Mouse (Mus musculus) CH12.LX (cell line): ENCODE data around the gene Hoxd13. TPM values are rescaled to one million over a fixed set of nuclear protein-coding genes. Genes with fewer than 3 reads are reported as not detected.

Source experiments
- DNase-seq: peaks from one replicate; pipeline ENCODE4 v3.0.0-alpha.2; 2013; ENCODE audit errors: extremely low read depth
- H3K27ac ChIP-seq: 2 replicates; pipeline ENCODE4 v1.5.1; 2012; ENCODE audit warnings: low read depth, mild to moderate bottlenecking, control low read depth, moderate library complexity; ENCODE audit not compliant: insufficient read depth
- H3K27me3 ChIP-seq: replicated peaks from 2 replicates; pipeline ENCODE3; 2012; ENCODE audit warnings: inconsistent platforms
- H3K36me3 ChIP-seq, 2 experiments: replicated peaks in 1 of 2; 2 replicates each; pipeline versions ENCODE3 to v1.6.1; 2012; ENCODE audit warnings: inconsistent platforms in 1 of 2, low read length in 1 of 2, mild to moderate bottlenecking in 1 of 2, mixed read lengths in 1 of 2, moderate library complexity in 1 of 2; ENCODE audit not compliant: control insufficient read depth in 1 of 2, insufficient read depth in 1 of 2
- H3K4me1 ChIP-seq, 2 experiments: 2 replicates each; pipeline ENCODE4 v1.6.1; 2012; ENCODE audit warnings: inconsistent platforms in 1 of 2, moderate library complexity in 1 of 2; ENCODE audit not compliant: insufficient read depth in 2 of 2, control insufficient read depth in 1 of 2
- H3K4me2 ChIP-seq: 2 replicates; pipeline ENCODE4 v1.6.1; 2012; ENCODE audit warnings: low read depth, mild to moderate bottlenecking, control low read depth; ENCODE audit not compliant: poor library complexity, insufficient read depth, severe bottlenecking
- H3K4me3 ChIP-seq, 3 experiments: fragments of 150-350 bp in 1 of 3; sonication (generic) in 1 of 3; replicated peaks in 1 of 3; 2 replicates each; pipeline versions ENCODE3 to v1.5.1; 2011 to 2012; ENCODE audit warnings: low read depth in 2 of 3, low read length in 2 of 3, mild to moderate bottlenecking in 2 of 3, moderate library complexity in 2 of 3, control low read depth in 1 of 3, improper control_type of control experiment in 1 of 3, inconsistent platforms in 1 of 3, mixed read lengths in 1 of 3; ENCODE audit not compliant: poor library complexity in 1 of 3
- H3K79me2 ChIP-seq: replicated peaks from 2 replicates; pipeline ENCODE4 v1.6.1; 2012; ENCODE audit warnings: mild to moderate bottlenecking, moderate library complexity; ENCODE audit not compliant: control insufficient read depth, poor library complexity, insufficient read depth, severe bottlenecking; ENCODE audit errors: extremely low read depth
- H3K9ac ChIP-seq: 2 replicates; pipeline ENCODE4 v1.6.1; 2012; ENCODE audit warnings: low read depth, mild to moderate bottlenecking, control low read depth, moderate library complexity; ENCODE audit not compliant: insufficient read depth
- H3K9me3 ChIP-seq: replicated peaks from 2 replicates; pipeline ENCODE3; 2012; ENCODE audit warnings: low read length, inconsistent platforms, mixed read lengths
- CHD1 ChIP-seq: IDR thresholded peaks from 2 replicates; pipeline ENCODE4 v1.6.1; 2012; ENCODE audit warnings: low read depth, low read length, improper control_type of control experiment, inconsistent platforms
- CHD2 ChIP-seq: IDR thresholded peaks from 2 replicates; pipeline ENCODE4 v1.6.1; 2011; ENCODE audit warnings: low read length, improper control_type of control experiment
- E2F4 ChIP-seq: IDR thresholded peaks from 2 replicates; pipeline ENCODE4 v1.6.1; 2011; ENCODE audit warnings: low read depth, low read length, improper control_type of control experiment; ENCODE audit not compliant: insufficient replicate concordance
- ELF1 ChIP-seq: IDR thresholded peaks from 2 replicates; pipeline ENCODE4 v1.6.1; 2014; ENCODE audit warnings: low read depth, mild to moderate bottlenecking, inconsistent platforms, low read length, improper control_type of control experiment
- ETS1 ChIP-seq: conservative IDR thresholded peaks from 2 replicates; pipeline ENCODE4 v1.6.1; 2012; ENCODE audit warnings: low read depth, mild to moderate bottlenecking, inconsistent platforms, low read length, improper control_type of control experiment, moderate library complexity
- GABPA ChIP-seq: IDR thresholded peaks from 2 replicates; pipeline ENCODE4 v1.6.1; 2012; ENCODE audit warnings: low read depth, low read length, improper control_type of control experiment, inconsistent platforms; ENCODE audit not compliant: insufficient replicate concordance
- HCFC1 ChIP-seq: IDR thresholded peaks from 2 replicates; pipeline ENCODE4 v1.6.1; 2012; ENCODE audit warnings: low read depth, mild to moderate bottlenecking, inconsistent platforms, low read length, improper control_type of control experiment
- IRF4 ChIP-seq: IDR thresholded peaks from 2 replicates; pipeline ENCODE4 v1.6.1; 2014; ENCODE audit warnings: low read depth, mild to moderate bottlenecking, inconsistent platforms, low read length, improper control_type of control experiment
- JUN ChIP-seq: IDR thresholded peaks from 2 replicates; pipeline ENCODE4 v1.6.1; 2011; ENCODE audit warnings: low read depth, mild to moderate bottlenecking, low read length, improper control_type of control experiment, moderate library complexity; ENCODE audit not compliant: insufficient read depth
- KAT2A ChIP-seq: IDR thresholded peaks from 2 replicates; pipeline ENCODE4 v1.6.1; 2012; ENCODE audit warnings: low read length, improper control_type of control experiment, inconsistent platforms; ENCODE audit not compliant: insufficient replicate concordance
- MAX ChIP-seq: IDR thresholded peaks from 2 replicates; pipeline ENCODE4 v1.6.1; 2011; ENCODE audit warnings: low read length, improper control_type of control experiment
- NELFE ChIP-seq: IDR thresholded peaks from 2 replicates; pipeline ENCODE4 v1.6.1; 2011; ENCODE audit warnings: low read depth, low read length, improper control_type of control experiment
- PAX5 ChIP-seq: IDR thresholded peaks from 2 replicates; pipeline ENCODE4 v1.6.1; 2012; ENCODE audit warnings: low read length, inconsistent platforms, mixed read lengths
- POLR2A ChIP-seq: IDR thresholded peaks from 2 replicates; pipeline ENCODE4 v1.6.1; 2011; ENCODE audit warnings: low read depth, mild to moderate bottlenecking, improper control_type of control experiment, low read length
- RAD21 ChIP-seq: IDR thresholded peaks from 2 replicates; pipeline ENCODE4 v1.6.1; 2011; ENCODE audit warnings: low read depth, mild to moderate bottlenecking, low read length, improper control_type of control experiment, moderate library complexity
- SMC3 ChIP-seq: IDR thresholded peaks from 2 replicates; pipeline ENCODE4 v1.6.1; 2011; ENCODE audit warnings: low read depth, low read length, improper control_type of control experiment
- UBTF ChIP-seq: IDR thresholded peaks from 2 replicates; pipeline ENCODE4 v1.6.1; 2012; ENCODE audit warnings: low read depth, mild to moderate bottlenecking, inconsistent platforms, low read length, improper control_type of control experiment, moderate library complexity
- USF1 ChIP-seq: IDR thresholded peaks from 2 replicates; pipeline ENCODE4 v1.6.1; 2014; ENCODE audit warnings: low read depth, mild to moderate bottlenecking, inconsistent platforms, low read length, improper control_type of control experiment
- USF2 ChIP-seq: conservative IDR thresholded peaks from 2 replicates; pipeline ENCODE4 v1.6.1; 2011; ENCODE audit warnings: low read depth, low read length, improper control_type of control experiment
- ZC3H11A ChIP-seq: IDR thresholded peaks from 2 replicates; pipeline ENCODE4 v1.6.1; 2012; ENCODE audit warnings: low read depth, mild to moderate bottlenecking, inconsistent platforms, low read length, improper control_type of control experiment
- ZMIZ1 ChIP-seq: IDR thresholded peaks from 2 replicates; pipeline ENCODE4 v1.6.1; 2012; ENCODE audit warnings: low read depth, mild to moderate bottlenecking, inconsistent platforms, low read length, improper control_type of control experiment
- dilution Hi-C: fragments of 300-500 bp; cut with MboI; formaldehyde crosslinking; loops from 2 replicates; pipeline ENCODE4 v1.14.3; 2020; ENCODE audit warnings: low sequenced_read_pairs; ENCODE audit not compliant: extremely low pct_unique_long_range_greater_than_20kb, extremely low pct_ligation_motif_present
- in situ Hi-C: fragments of 300-500 bp; cut with MboI; formaldehyde crosslinking; loops from 3 replicates; pipeline ENCODE4 v1.14.3; 2019; ENCODE audit warnings: low sequenced_read_pairs, low pct_ligation_motif_present, low pct_unique_long_range_greater_than_20kb, mixed read lengths
- polyA plus RNA-seq: library from polyadenylated mRNA; unstranded; fragments of >175 nt; gene quantifications from 2 replicates; pipeline ENCODE4 v1.2.1, GENCODE M21; 2012; ENCODE audit warnings: low read depth; ENCODE audit not compliant: insufficient read length
- total RNA-seq, 2 experiments: library from RNA; depleted of rRNA; stranded (reverse); fragments of 300-350 nt in 1 of 2; fragments of >200 nt in 1 of 2; gene quantifications; 2 replicates each; pipeline ENCODE4 v1.2.3; 2012 to 2014

Gene Hoxd13
- total and polyA plus RNA-seq, 3 experiments: not detected

DNA sequence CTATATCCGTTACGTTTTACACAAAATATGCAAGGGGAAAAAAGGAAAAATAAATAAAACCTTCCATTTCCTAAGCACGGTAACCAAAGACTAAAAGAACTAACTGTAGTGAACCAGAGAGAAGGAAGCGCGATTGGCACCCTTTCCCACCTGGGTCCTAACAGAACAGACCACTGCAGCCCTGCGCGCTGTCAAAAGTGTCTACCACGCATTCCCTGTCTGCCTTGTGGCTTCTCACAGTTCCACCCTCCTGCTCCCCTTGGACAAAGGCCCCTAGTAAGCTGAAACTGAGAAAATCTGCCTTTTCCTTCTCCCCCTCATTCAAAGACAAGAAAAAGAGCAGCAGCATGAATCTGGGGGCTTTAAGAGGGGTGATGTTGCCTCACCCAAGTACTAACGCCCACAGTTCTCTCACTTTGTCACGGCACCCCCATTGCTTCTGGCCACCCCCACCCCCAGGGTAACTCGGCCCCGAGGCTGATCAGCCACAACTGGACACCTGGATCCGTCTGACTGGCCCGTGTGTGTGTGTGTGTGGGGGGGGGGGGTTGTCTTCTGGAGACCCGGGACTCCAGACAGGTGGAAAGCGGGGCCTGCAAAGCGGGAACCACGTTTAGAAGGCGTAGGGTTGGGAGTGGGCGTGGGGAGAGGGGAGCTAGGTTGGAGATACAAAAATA is 13.2 kb upstream of the Hoxd13 start:
- no peak overlapping the region for H3K4me2 ChIP-seq
- H3K4me1 ChIP-seq: no peaks in the 10 kb centered on the region
- peaks cover 33% of the 10 kb centered on the region for H3K9me3 ChIP-seq
- H3K79me2 ChIP-seq: no peaks in the 10 kb centered on the region
- TF ChIP-seq IRF4: no peak
- no peak for TF ChIP-seq PAX5
- no peak for TF ChIP-seq CHD1
- no peak for TF ChIP-seq NELFE
- TF ChIP-seq RAD21: no peak
- TF ChIP-seq USF2: no peak
- TF ChIP-seq USF1: no peak
- no peak for TF ChIP-seq ZMIZ1
- no peak for TF ChIP-seq UBTF
- no peak for TF ChIP-seq HCFC1
- no peak for TF ChIP-seq ELF1
- TF ChIP-seq E2F4: no peak
- TF ChIP-seq CHD2: no peak
- TF ChIP-seq, all 38 proteins: peak for 0
- Histone ChIP-seq H3K9ac (no peak overlapping the region), H3K27me3 (no peaks in the 10 kb centered on the region), H3K36me3 (no peaks in the 10 kb centered on the region), H3K4me3 (no peak overlapping the region), H3K27ac (no peak overlapping the region)
- DNase-seq: no peak
- in situ Hi-C loops (loop anchor here (25.0 kb wide), 1 partner anchor 1068 kb away; the partner anchor contains the start of gene Chrna1), dilution Hi-C loops (no loop called here)

DNA sequence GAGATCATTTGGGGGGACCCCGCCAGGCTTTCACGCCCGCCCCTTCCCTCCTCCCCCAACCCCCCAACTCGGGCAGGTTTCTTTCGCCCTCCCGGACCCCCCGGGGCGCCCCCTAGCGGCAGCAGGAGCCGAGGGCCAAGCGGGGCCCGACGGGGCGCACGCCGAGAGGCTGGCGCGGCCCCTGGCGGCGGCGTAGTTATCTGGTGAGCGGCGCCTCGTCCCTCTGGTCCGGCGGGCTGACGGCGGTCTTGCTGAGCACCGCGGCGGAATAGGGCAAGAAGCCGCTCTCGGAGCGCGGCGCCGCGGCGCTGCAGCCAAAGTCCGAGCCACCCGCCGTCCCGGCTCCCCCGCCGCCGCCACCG is 12.7 kb upstream of the Hoxd13 start:
- dilution Hi-C loops (no loop called here), in situ Hi-C loops (loop anchor here (25.0 kb wide), 1 partner anchor 1068 kb away; the partner anchor contains the start of gene Chrna1)
- Histone ChIP-seq H3K36me3 (no peaks in the 10 kb centered on the region), H3K27me3 (no peaks in the 10 kb centered on the region), H3K27ac (no peak overlapping the region), H3K79me2 (no peaks in the 10 kb centered on the region), H3K9me3 (peaks cover 33% of the 10 kb centered on the region), H3K4me1 (no peaks in the 10 kb centered on the region), H3K9ac (no peak overlapping the region), H3K4me3 (no peak overlapping the region), H3K4me2 (no peak overlapping the region)
- DNase-seq: no peak
- TF ChIP-seq KAT2A (no peak), ZMIZ1 (no peak), GABPA (no peak), JUN (no peak), ETS1 (no peak), HCFC1 (no peak), SMC3 (no peak), PAX5 (no peak), ELF1 (no peak), ZC3H11A (no peak), MAX (no peak), POLR2A (no peak)
